Mouse (Mus musculus) heart, postnatal 0 days (tissue): ENCODE data around the gene Macf1.

Experiments
- CTCF ChIP-seq: IDR thresholded peaks from 2 replicates; pipeline ENCODE4 v1.5.1; 2016; ENCODE audit warnings: antibody characterized with exemption, control low read depth, low read depth
- EP300 ChIP-seq: IDR thresholded peaks from 2 replicates; pipeline ENCODE4 v1.6.1; 2016; ENCODE audit warnings: antibody characterized with exemption, low read depth

GRCm38 (mm10) chr4:123642877-123643276 is 41.3 kb downstream of the Macf1 start:
- TF ChIP-seq EP300 (no peak), CTCF (no peak)
